Mouse (Mus musculus): ENCODE measurements around the gene Ctrl. TPM values are rescaled to one million over a fixed set of nuclear protein-coding genes. Genes with fewer than 3 reads are reported as not detected.

Gene Ctrl
- polyA plus RNA-seq, 1 experiment from 2014 or later, result 0.84 TPM

- peaks cover 12% of the 10 kb centered on the region for H3K4me1 ChIP-seq (replicated peaks)
- H3K27me3 ChIP-seq, result no peaks in the 10 kb centered on the region
- ATAC-seq (replicated peaks; ENCODE audit: insufficient number of reproducible peaks, insufficient read depth, low FRiP score, low read depth), result peak; percentile 95
- no peaks in the 10 kb centered on the region for H3K36me3 ChIP-seq
- peak within 1 kb of the TSS; percentile 93 for H3K27ac ChIP-seq
- H3K4me3 ChIP-seq, result peak within 1 kb of the TSS; percentile 97
- WGBS, result under 1% methylated on average over 68 of the region's 68 CpGs
- no peaks in the 10 kb centered on the region for H3K9me3 ChIP-seq (replicated peaks)
- peak within 1 kb of the TSS; percentile 99 for H3K9ac ChIP-seq
- H3K4me2 ChIP-seq, result peak within 1 kb of the TSS; percentile 70
Observed at GRCm38 (mm10) chr8:105900180-105900940, 33.3 kb downstream of the Ctrl start, which contains the start of gene Pskh1. Pskh1 (plus strand) TSS chr8:105900441.

GRCm38 (mm10) chr8:105897801-105898480, 35.7 kb downstream of the Ctrl start:
- Histone ChIP-seq H3K9ac (no peak overlapping the region), H3K27me3 (no peaks in the 10 kb centered on the region), H3K4me3 (no peak overlapping the region), H3K4me1 (replicated peaks) (peaks cover 18% of the 10 kb centered on the region), H3K4me2 (no peak overlapping the region), H3K27ac (no peak overlapping the region), H3K36me3 (peaks cover 1% of the 10 kb centered on the region; the same call in 1 of the 2 replicates), H3K9me3 (replicated peaks) (no peaks in the 10 kb centered on the region)
- WGBS, result 63% methylated on average over 9 of the region's 9 CpGs
- no peak for ATAC-seq (replicated peaks; ENCODE audit: insufficient number of reproducible peaks, insufficient read depth, low FRiP score, low read depth)

- Histone ChIP-seq H3K9me3 (replicated peaks) (no peaks in the 10 kb centered on the region), H3K27ac (peak within 1 kb of the TSS; percentile 54; the same call in 1 of the 2 replicates), H3K36me3 (peaks cover 44% of the 10 kb centered on the region), H3K9ac (0 out of 2 replicates have a peak within 1 kb of the TSS, but pooled peaks have one; percentile 14), H3K4me1 (replicated peaks) (peaks cover 6% of the 10 kb centered on the region), H3K27me3 (no peaks in the 10 kb centered on the region), H3K4me3 (no peak within 1 kb of the TSS), H3K4me2 (peak within 1 kb of the TSS; percentile 36)
- ATAC-seq (replicated peaks; ENCODE audit: insufficient number of reproducible peaks, insufficient read depth, low FRiP score, low read depth), result peak; percentile 86
- WGBS, result 9% methylated on average over 11 of the region's 11 CpGs
Observed at GRCm38 (mm10) chr8:105893339-105893738, 40.3 kb downstream of the Ctrl start, which contains the start of gene Nrn1l. Nrn1l (plus strand) TSS chr8:105893567.

- peaks cover 6% of the 10 kb centered on the region for H3K4me1 ChIP-seq (replicated peaks)
- H3K9me3 ChIP-seq (replicated peaks), result no peaks in the 10 kb centered on the region
- no peaks in the 10 kb centered on the region for H3K27me3 ChIP-seq
- H3K4me2 ChIP-seq, result no peak overlapping the region
- no peak overlapping the region for H3K9ac ChIP-seq
- no peak overlapping the region for H3K27ac ChIP-seq
- H3K36me3 ChIP-seq, result peaks cover 53% of the 10 kb centered on the region
- H3K4me3 ChIP-seq, result no peak overlapping the region
- 81% methylated on average over 6 of the region's 6 CpGs for WGBS
- no peak for ATAC-seq (replicated peaks; ENCODE audit: insufficient number of reproducible peaks, insufficient read depth, low FRiP score, low read depth)
Observed at GRCm38 (mm10) chr8:105892432-105892831, 41.2 kb downstream of the Ctrl start.

- WGBS, result 86% methylated on average over 6 of the region's 6 CpGs
- Histone ChIP-seq H3K4me1 (replicated peaks) (peaks cover 6% of the 10 kb centered on the region), H3K27ac (no peak overlapping the region), H3K9me3 (replicated peaks) (no peaks in the 10 kb centered on the region), H3K4me3 (no peak overlapping the region), H3K4me2 (no peak overlapping the region), H3K9ac (no peak overlapping the region), H3K36me3 (peaks cover 68% of the 10 kb centered on the region), H3K27me3 (no peaks in the 10 kb centered on the region)
- no peak for ATAC-seq (replicated peaks; ENCODE audit: insufficient number of reproducible peaks, insufficient read depth, low FRiP score, low read depth)
Observed at GRCm38 (mm10) chr8:105890870-105891269, 42.8 kb downstream of the Ctrl start.

GRCm38 (mm10) chr8:105889756-105890465, 43.8 kb downstream of the Ctrl start:
- H3K9ac ChIP-seq, result no peak overlapping the region

More at GRCm38 (mm10) chr8:105889756-105890465, 43.8 kb downstream of the Ctrl start:
- peaks cover 78% of the 10 kb centered on the region for H3K36me3 ChIP-seq
- no peaks in the 10 kb centered on the region for H3K9me3 ChIP-seq (replicated peaks)
- no peak overlapping the region for H3K27ac ChIP-seq
- 91% methylated on average over 12 of the region's 12 CpGs for WGBS
- no peak for ATAC-seq (replicated peaks; ENCODE audit: insufficient number of reproducible peaks, insufficient read depth, low FRiP score, low read depth)
- no peaks in the 10 kb centered on the region for H3K27me3 ChIP-seq
- no peak overlapping the region for H3K4me2 ChIP-seq
- no peak overlapping the region for H3K4me3 ChIP-seq
- peaks cover 6% of the 10 kb centered on the region for H3K4me1 ChIP-seq (replicated peaks)

Small RNAs within 50 kb of the gene (microRNA-seq; reads per million reads assigned to microRNA genes)
- not detected for gene Mir7074

Other genes starting within 250 kb of the Ctrl start
- 0.26 and 2.4 TPM in 2 replicates for gene Carmil2, start 247.6 kb downstream of the Ctrl start, polyA plus RNA-seq (2015; fragmentation: Nextera tagmentation; extraction: Ambion mirVana)
- gene Acd, start 232.8 kb downstream of the Ctrl start, polyA plus RNA-seq (2015; fragmentation: Nextera tagmentation; extraction: Ambion mirVana), result 33.7 and 43.3 TPM in 2 replicates
- 13.8 and 13.9 TPM in 2 replicates for gene Pard6a, start 232.7 kb downstream of the Ctrl start, polyA plus RNA-seq (2015; fragmentation: Nextera tagmentation; extraction: Ambion mirVana)
- not detected in 2 replicates for gene 4933405L10Rik, start 226.2 kb downstream of the Ctrl start, polyA plus RNA-seq (2015; fragmentation: Nextera tagmentation; extraction: Ambion mirVana)
- gene Enkd1, start 225.7 kb downstream of the Ctrl start, polyA plus RNA-seq (2015; fragmentation: Nextera tagmentation; extraction: Ambion mirVana), result 9.8 and 12.7 TPM in 2 replicates
- 9.4 and 10.1 TPM in 2 replicates for gene Gfod2, start 175.2 kb downstream of the Ctrl start, polyA plus RNA-seq (2015; fragmentation: Nextera tagmentation; extraction: Ambion mirVana)
- 8.1 and 11.0 TPM in 2 replicates for gene Ranbp10, start 106.5 kb downstream of the Ctrl start, polyA plus RNA-seq (2015; fragmentation: Nextera tagmentation; extraction: Ambion mirVana)
- 0.06 and 0.29 TPM in 2 replicates for gene Tsnaxip1, start 106.1 kb downstream of the Ctrl start, polyA plus RNA-seq (2015; fragmentation: Nextera tagmentation; extraction: Ambion mirVana)
- 30.1 and 36.8 TPM in 2 replicates for gene Cenpt, start 80.6 kb downstream of the Ctrl start, polyA plus RNA-seq (2015; fragmentation: Nextera tagmentation; extraction: Ambion mirVana)
- 44.7 and 52.5 TPM in 2 replicates for gene Thap11, start 78.7 kb downstream of the Ctrl start, polyA plus RNA-seq (2015; fragmentation: Nextera tagmentation; extraction: Ambion mirVana)
- 154 and 173 TPM in 2 replicates for gene Nutf2, start 73.3 kb downstream of the Ctrl start, polyA plus RNA-seq (2015; fragmentation: Nextera tagmentation; extraction: Ambion mirVana)
- gene Edc4, start 53.0 kb downstream of the Ctrl start, polyA plus RNA-seq (2015; fragmentation: Nextera tagmentation; extraction: Ambion mirVana), result 25.3 and 34.7 TPM in 2 replicates
- gene Nrn1l, start 40.3 kb downstream of the Ctrl start, polyA plus RNA-seq (2015; fragmentation: Nextera tagmentation; extraction: Ambion mirVana), result 0.73 and 0.80 TPM in 2 replicates
- 19.5 and 25.8 TPM in 2 replicates for gene Pskh1, start 33.4 kb downstream of the Ctrl start, polyA plus RNA-seq (2015; fragmentation: Nextera tagmentation; extraction: Ambion mirVana)
- gene Psmb10, start 4.6 kb upstream of the Ctrl start, polyA plus RNA-seq (2015; fragmentation: Nextera tagmentation; extraction: Ambion mirVana), result 59.4 and 93.4 TPM in 2 replicates
- 1.3 and 1.7 TPM in 2 replicates for gene Lcat, start 9.5 kb upstream of the Ctrl start, polyA plus RNA-seq (2015; fragmentation: Nextera tagmentation; extraction: Ambion mirVana)
- gene Slc12a4, start 32.2 kb upstream of the Ctrl start, polyA plus RNA-seq (2015; fragmentation: Nextera tagmentation; extraction: Ambion mirVana), result 34.1 and 44.5 TPM in 2 replicates
- gene Dpep3, start 45.6 kb upstream of the Ctrl start, polyA plus RNA-seq (2015; fragmentation: Nextera tagmentation; extraction: Ambion mirVana), result not detected in 2 replicates
- gene Dus2, start 57.5 kb upstream of the Ctrl start, polyA plus RNA-seq (2015; fragmentation: Nextera tagmentation; extraction: Ambion mirVana), result 12.5 and 15.0 TPM in 2 replicates
- gene Dpep2nb, start 72.1 kb upstream of the Ctrl start, polyA plus RNA-seq (2015; fragmentation: Nextera tagmentation; extraction: Ambion mirVana), result 0.29 TPM in 1 of 2 replicates, not detected in the other
- 10.6 and 11.6 TPM in 2 replicates for gene Ddx28, start 78.0 kb upstream of the Ctrl start, polyA plus RNA-seq (2015; fragmentation: Nextera tagmentation; extraction: Ambion mirVana)
- 3.4 and 4.9 TPM in 2 replicates for gene Nfatc3, start 125.0 kb upstream of the Ctrl start, polyA plus RNA-seq (2015; fragmentation: Nextera tagmentation; extraction: Ambion mirVana)
- 1.5 and 6.1 TPM in 2 replicates for gene Esrp2, start 203.1 kb upstream of the Ctrl start, polyA plus RNA-seq (2015; fragmentation: Nextera tagmentation; extraction: Ambion mirVana)
- 7.0 and 9.4 TPM in 2 replicates for gene Pla2g15, start 216.5 kb upstream of the Ctrl start, polyA plus RNA-seq (2015; fragmentation: Nextera tagmentation; extraction: Ambion mirVana)
- 29.6 and 33.3 TPM in 2 replicates for gene Slc7a6, start 235.0 kb upstream of the Ctrl start, polyA plus RNA-seq (2015; fragmentation: Nextera tagmentation; extraction: Ambion mirVana)

Measured in heart, embryonic 15.5 days (tissue).